Comparison of ENCODE assay signal across 7 mouse cellular contexts in genomic region chr11:97030426-97030825, GRCm38 (mm10). TPM values are rescaled to one million over a fixed set of nuclear protein-coding genes. Genes with fewer than 3 reads are reported as not detected.
DNase-seq lines count a peak whose midpoint lies in the region; ATAC-seq and TF ChIP-seq lines count a peak whose summit lies in the region.

No protein-coding gene starts in this region.

- TF ChIP-seq POLR2A in spleen, adult 2 months (IDR thresholded peaks at IDR 0.05; ENCODE audit: low read depth, low read length): no peak
- no peak for TF ChIP-seq POLR2A in limb, embryonic 14.5 days (IDR thresholded peaks at IDR 0.05; ENCODE audit: borderline replicate concordance, extremely low read depth, insufficient read depth, insufficient read length)

- H3K4me1 ChIP-seq in spleen, adult 2 months (ENCODE audit: control insufficient read depth, insufficient read depth, insufficient read length): peaks cover 7% of the 10 kb centered on the region; the same call in 1 of the 2 replicates
- H3K4me1 ChIP-seq in forebrain, embryonic 15.5 days: peaks cover 22% of the 10 kb centered on the region
- peaks cover 11% of the 10 kb centered on the region for H3K4me1 ChIP-seq in limb, embryonic 14.5 days (ENCODE audit: control insufficient read depth, insufficient read depth, low read length)
- H3K4me1 ChIP-seq in stomach, postnatal 0 days (replicated peaks; ENCODE audit: control insufficient read depth, insufficient read depth): 0 out of 2 replicates have a peak, but pooled peaks cover 5% of the 10 kb centered on the region

- no peaks in the 10 kb centered on the region for H3K36me3 ChIP-seq in spleen, adult 2 months (ENCODE audit: control insufficient read depth, insufficient read depth, low read length)
- no peaks in the 10 kb centered on the region for H3K36me3 ChIP-seq in forebrain, embryonic 15.5 days
- peaks cover 11% of the 10 kb centered on the region; the same call in 1 of the 2 replicates for H3K36me3 ChIP-seq in limb, embryonic 14.5 days (ENCODE audit: control insufficient read depth, insufficient read depth, low read length)
- no peaks in the 10 kb centered on the region for H3K36me3 ChIP-seq in stomach, postnatal 0 days (ENCODE audit: control insufficient read depth, insufficient read depth, low read length)

- H3K27me3 ChIP-seq in spleen, adult 2 months (ENCODE audit: control insufficient read depth, insufficient read depth, low read length): no peaks in the 10 kb centered on the region
- peaks cover 4% of the 10 kb centered on the region; the same call in 1 of the 2 replicates for H3K27me3 ChIP-seq in forebrain, embryonic 15.5 days
- H3K27me3 ChIP-seq in limb, embryonic 14.5 days (ENCODE audit: control insufficient read depth, insufficient read depth, low read length): no peaks in the 10 kb centered on the region
- no peaks in the 10 kb centered on the region for H3K27me3 ChIP-seq in stomach, postnatal 0 days (ENCODE audit: control insufficient read depth, insufficient read depth, low read length)

- H3K4me3 ChIP-seq in spleen, adult 2 months (ENCODE audit: extremely low read depth, insufficient read depth, insufficient read length): peak overlapping the region; percentile 84; the same call in 1 of the 2 replicates
- peak overlapping the region; percentile 64 for H3K4me3 ChIP-seq in forebrain, embryonic 15.5 days
- peak overlapping the region; percentile 62 for H3K4me3 ChIP-seq in limb, embryonic 14.5 days (replicated peaks; ENCODE audit: low read length)
- peak overlapping the region; percentile 73 for H3K4me3 ChIP-seq in stomach, postnatal 0 days (ENCODE audit: low read depth, low read length)

- H3K9me3 ChIP-seq in forebrain, embryonic 15.5 days: no peaks in the 10 kb centered on the region
- no peaks in the 10 kb centered on the region for H3K9me3 ChIP-seq in limb, embryonic 14.5 days (ENCODE audit: control insufficient read depth, low read length)
- no peaks in the 10 kb centered on the region for H3K9me3 ChIP-seq in stomach, postnatal 0 days (ENCODE audit: control insufficient read depth, low read length)

- TF ChIP-seq CTCF in spleen, adult 2 months (IDR thresholded peaks at IDR 0.05; ENCODE audit: extremely low read depth, insufficient read depth, insufficient read length, insufficient replicate concordance): no peak
- TF ChIP-seq CTCF in stomach, postnatal 0 days (IDR thresholded peaks at IDR 0.05; ENCODE audit: low read depth): no peak

- TF ChIP-seq EP300 in stomach, postnatal 0 days (optimal IDR thresholded peaks at IDR 0.05): no peak

- ATAC-seq in forebrain, embryonic 15.5 days (replicated peaks): no peak
- no peak for ATAC-seq in limb, embryonic 14.5 days (ENCODE audit: low FRiP score, low read depth)
- no peak for ATAC-seq in stomach, postnatal 0 days (ENCODE audit: low FRiP score, low TSS enrichment)

- H3K9ac ChIP-seq in forebrain, embryonic 15.5 days (replicated peaks): peak overlapping the region; percentile 71
- H3K9ac ChIP-seq in limb, embryonic 14.5 days (ENCODE audit: low read depth, low read length, severe bottlenecking): peak overlapping the region; percentile 69
- H3K9ac ChIP-seq in stomach, postnatal 0 days (ENCODE audit: low read length): peak overlapping the region; percentile 69

- 20% methylated on average over 15 of the region's 15 CpGs for WGBS in spleen, adult 2 months
- WGBS in forebrain, embryonic 15.5 days: 18% methylated on average over 15 of the region's 15 CpGs
- 20% methylated on average over 15 of the region's 15 CpGs for WGBS in limb, embryonic 14.5 days
- WGBS in stomach, postnatal 0 days: 14% methylated on average over 15 of the region's 15 CpGs

- DNase-seq in spleen, adult 2 months (ENCODE audit: low read depth in 1 of 2, low spot score in 2 of 2): no peak
- DNase-seq in spleen, adult 12 weeks (ENCODE audit: low spot score): no peak
- no peak for DNase-seq in limb, embryonic 14.5 days (ENCODE audit: low spot score)
- no peak for DNase-seq in stomach, postnatal 0 days (ENCODE audit: low spot score)
- DNase-seq in layer of hippocampus, postnatal 14 days (ENCODE audit: low spot score in 2 of 2): no peak
- DNase-seq in embryo, embryonic 10 days (ENCODE audit: low spot score): no peak

- H3K4me2 ChIP-seq in forebrain, embryonic 15.5 days (replicated peaks): peak overlapping the region; percentile 66
- H3K4me2 ChIP-seq in limb, embryonic 14.5 days (replicated peaks; ENCODE audit: low read depth, low read length, severe bottlenecking): peak overlapping the region; percentile 89
- peak overlapping the region; percentile 80 for H3K4me2 ChIP-seq in stomach, postnatal 0 days (replicated peaks; ENCODE audit: low read depth)

- H3K27ac ChIP-seq in spleen, adult 2 months (ENCODE audit: insufficient read depth, low read length): no peak overlapping the region
- H3K27ac ChIP-seq in forebrain, embryonic 15.5 days (replicated peaks): no peak overlapping the region
- 0 out of 2 replicates have a peak overlapping the region, but pooled peaks have one; percentile 74 for H3K27ac ChIP-seq in limb, embryonic 14.5 days (replicated peaks; ENCODE audit: low read depth, low read length)
- peak overlapping the region; percentile 74 for H3K27ac ChIP-seq in stomach, postnatal 0 days (replicated peaks)

RNA-seq across cellular contexts. Expression of gene Scrn2, which starts 0.7 kb away (rescaled TPM):
- 10.0 and 12.3 TPM in 2 replicates for polyA plus RNA-seq in spleen, adult 2 months (2012; rRNA removed)
- 16.0 and 17.2 TPM in 2 replicates for polyA plus RNA-seq in forebrain, embryonic 15.5 days (2015; fragmentation: Nextera tagmentation; extraction: Ambion mirVana)
- polyA plus RNA-seq in limb, embryonic 14.5 days (2012; rRNA removed): 23.3 and 29.0 TPM in 2 replicates
- polyA plus RNA-seq in limb, embryonic 14.5 days (2014; fragmentation: Nextera tagmentation; extraction: Ambion mirVana): 20.3 and 21.4 TPM in 2 replicates
- polyA plus RNA-seq in stomach, postnatal 0 days (2015; fragmentation: Nextera tagmentation; extraction: Ambion mirVana): 11.8 and 12.5 TPM in 2 replicates
- total RNA-seq in layer of hippocampus, postnatal 14 days (2021): 1 to 10 TPM; 4.8 to 6.3 TPM

RNA-seq across cellular contexts. Expression of gene Lrrc46, which starts 10.8 kb away (rescaled TPM):
- polyA plus RNA-seq in spleen, adult 2 months (2012; rRNA removed): 0.06 TPM in 1 of 2 replicates, not detected in the other
- 2.9 and 4.6 TPM in 2 replicates for polyA plus RNA-seq in forebrain, embryonic 15.5 days (2015; fragmentation: Nextera tagmentation; extraction: Ambion mirVana)
- 0.63 and 0.95 TPM in 2 replicates for polyA plus RNA-seq in limb, embryonic 14.5 days (2012; rRNA removed)
- polyA plus RNA-seq in limb, embryonic 14.5 days (2014; fragmentation: Nextera tagmentation; extraction: Ambion mirVana): 0.69 and 0.91 TPM in 2 replicates
- 0.36 and 0.45 TPM in 2 replicates for polyA plus RNA-seq in stomach, postnatal 0 days (2015; fragmentation: Nextera tagmentation; extraction: Ambion mirVana)
- under 1 TPM; 0.74 to 0.86 TPM for total RNA-seq in layer of hippocampus, postnatal 14 days (2021)

RNA-seq across cellular contexts. Expression of gene Mrpl10, which starts 10.9 kb away (rescaled TPM):
- polyA plus RNA-seq in spleen, adult 2 months (2012; rRNA removed): 57.6 and 58.1 TPM in 2 replicates
- polyA plus RNA-seq in forebrain, embryonic 15.5 days (2015; fragmentation: Nextera tagmentation; extraction: Ambion mirVana): 57.0 and 58.4 TPM in 2 replicates
- polyA plus RNA-seq in limb, embryonic 14.5 days (2012; rRNA removed): 84.5 and 92.2 TPM in 2 replicates
- polyA plus RNA-seq in limb, embryonic 14.5 days (2014; fragmentation: Nextera tagmentation; extraction: Ambion mirVana): 77.3 and 82.3 TPM in 2 replicates
- 56.3 and 60.8 TPM in 2 replicates for polyA plus RNA-seq in stomach, postnatal 0 days (2015; fragmentation: Nextera tagmentation; extraction: Ambion mirVana)
- 10 to 100 TPM; 81.9 to 84.1 TPM for total RNA-seq in layer of hippocampus, postnatal 14 days (2021)

RNA-seq across cellular contexts. Expression of gene Sp6, which starts 17.2 kb away (rescaled TPM):
- 0.57 and 0.82 TPM in 2 replicates for polyA plus RNA-seq in spleen, adult 2 months (2012; rRNA removed)
- polyA plus RNA-seq in forebrain, embryonic 15.5 days (2015; fragmentation: Nextera tagmentation; extraction: Ambion mirVana): 0.10 and 0.43 TPM in 2 replicates
- 4.8 and 5.6 TPM in 2 replicates for polyA plus RNA-seq in limb, embryonic 14.5 days (2012; rRNA removed)
- polyA plus RNA-seq in limb, embryonic 14.5 days (2014; fragmentation: Nextera tagmentation; extraction: Ambion mirVana): 3.9 and 4.5 TPM in 2 replicates
- 21.2 and 22.0 TPM in 2 replicates for polyA plus RNA-seq in stomach, postnatal 0 days (2015; fragmentation: Nextera tagmentation; extraction: Ambion mirVana)
- 1 to 10 TPM in 1 of 2 experiments, under 1 TPM in 1; 0.81 to 1.1 TPM for total RNA-seq in layer of hippocampus, postnatal 14 days (2021)

RNA-seq across cellular contexts. Expression of gene Osbpl7, which starts 20.0 kb away (rescaled TPM):
- polyA plus RNA-seq in spleen, adult 2 months (2012; rRNA removed): 19.1 and 23.4 TPM in 2 replicates
- 10.2 and 10.5 TPM in 2 replicates for polyA plus RNA-seq in forebrain, embryonic 15.5 days (2015; fragmentation: Nextera tagmentation; extraction: Ambion mirVana)
- polyA plus RNA-seq in limb, embryonic 14.5 days (2012; rRNA removed): 12.7 and 15.9 TPM in 2 replicates
- polyA plus RNA-seq in limb, embryonic 14.5 days (2014; fragmentation: Nextera tagmentation; extraction: Ambion mirVana): 6.9 and 7.0 TPM in 2 replicates
- polyA plus RNA-seq in stomach, postnatal 0 days (2015; fragmentation: Nextera tagmentation; extraction: Ambion mirVana): 7.5 and 8.6 TPM in 2 replicates
- 10 to 100 TPM; 15.1 to 16.2 TPM for total RNA-seq in layer of hippocampus, postnatal 14 days (2021)

Comparison
In these comparisons a context has a peak if more than half of its experiments do, and no peak if none do; other contexts are left out.
1. H3K27ac ChIP-seq: peak in limb, embryonic 14.5 days (single experiment) and stomach, postnatal 0 days (single experiment); none in spleen, adult 2 months (single experiment) and forebrain, embryonic 15.5 days (single experiment).
2. Peak in every context shown above with its lines, with median percentiles within 50 percentile points of each other: H3K4me3 ChIP-seq, H3K4me2 ChIP-seq and H3K9ac ChIP-seq.